28 mouse cellular contexts compared by ENCODE assay signal in the genomic region with DNA sequence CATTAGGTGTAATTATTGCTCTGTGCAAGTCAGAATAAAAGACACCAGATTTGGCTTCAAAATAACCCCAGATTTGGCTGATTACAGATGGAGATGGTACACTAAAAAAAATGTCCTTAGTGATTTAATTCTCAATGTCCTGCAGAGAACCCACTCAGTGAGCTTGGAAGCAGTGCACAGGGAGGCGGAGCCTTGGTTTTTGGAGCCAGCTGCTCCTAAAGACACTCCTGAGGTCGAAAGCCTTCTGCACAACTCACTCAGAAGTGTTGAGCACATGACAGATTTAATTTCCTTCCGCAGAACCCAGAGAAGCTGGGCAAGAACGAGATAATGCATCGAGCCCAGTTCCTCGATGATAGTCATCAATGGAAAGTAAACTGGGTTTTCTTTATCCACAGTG.
DNase-seq lines count a peak whose midpoint lies in the region; ATAC-seq and TF ChIP-seq lines count a peak whose summit lies in the region.
"Had no signal": no experiment of that assay in that cellular context is flagged by ENCODE, and none has a peak within 500 bp of the region (broad histone marks: within the 10 kb centered on the region; RNA-seq: fewer than 3 reads in every experiment).

No protein-coding gene starts in this region.

- TF ChIP-seq CTCF in heart, adult 2 months (IDR thresholded peaks at IDR 0.05), result no peak

- peaks cover 3% of the 10 kb centered on the region for H3K4me1 ChIP-seq in heart, adult 2 months (ENCODE audit: control insufficient read depth, insufficient read depth, low read length)
- peaks cover 40% of the 10 kb centered on the region for H3K4me1 ChIP-seq in embryonic facial prominence, embryonic 10.5 days
- H3K4me1 ChIP-seq in embryonic facial prominence, embryonic 15.5 days, result peaks cover 16% of the 10 kb centered on the region
- peaks cover 32% of the 10 kb centered on the region for H3K4me1 ChIP-seq in limb, embryonic 13.5 days
- H3K4me1 ChIP-seq: hindbrain, embryonic 13.5 days; liver, embryonic 15.5 days; midbrain, embryonic 12.5 days; neural tube, embryonic 13.5 days had no signal

- peak; percentile 71 for DNase-seq in heart, adult 11 months
- DNase-seq in heart, adult 2 months, result no peak
- no peak for DNase-seq in embryonic facial prominence, embryonic 10.5 days (ENCODE audit: low spot score)
- DNase-seq in cerebellum, adult 11 months, result no peak
- no peak for DNase-seq in layer of hippocampus, postnatal 25 days (ENCODE audit: extremely low spot score in 1 of 2, low spot score in 1 of 2)
- DNase-seq: adrenal gland, postnatal 14 days; cerebellum, adult 11-12 months; cerebellum, adult 9-11 months; heart, adult 18-20 months; heart, postnatal 4 days; kidney, adult 8-10 months; kidney, postnatal 4 days; layer of hippocampus, adult 9-11 months; spleen, adult 18-20 months; thymus, postnatal 14 days had no signal

- H3K4me3 ChIP-seq in heart, adult 2 months, result no peak overlapping the region
- no peak overlapping the region for H3K4me3 ChIP-seq in embryonic facial prominence, embryonic 10.5 days
- no peak overlapping the region for H3K4me3 ChIP-seq in embryonic facial prominence, embryonic 15.5 days (replicated peaks)
- H3K4me3 ChIP-seq in limb, embryonic 13.5 days, result no peak overlapping the region
- H3K4me3 ChIP-seq: erythroblast, embryonic 14.5 days; heart, embryonic 12.5 days; hindbrain, embryonic 13.5 days; liver, embryonic 15.5 days; midbrain, embryonic 12.5 days; neural tube, embryonic 13.5 days had no signal

- H3K79me2 ChIP-seq in heart, adult 2 months (replicated peaks; ENCODE audit: control insufficient read depth, insufficient read depth, low read length), result peaks cover 2% of the 10 kb centered on the region

- no peaks in the 10 kb centered on the region for H3K27me3 ChIP-seq in heart, adult 2 months (ENCODE audit: control insufficient read depth, insufficient read depth, low read length)
- no peaks in the 10 kb centered on the region for H3K27me3 ChIP-seq in embryonic facial prominence, embryonic 10.5 days (replicated peaks; ENCODE audit: low read depth, poor library complexity, severe bottlenecking)
- H3K27me3 ChIP-seq in embryonic facial prominence, embryonic 15.5 days, result no peaks in the 10 kb centered on the region
- H3K27me3 ChIP-seq in limb, embryonic 13.5 days, result no peaks in the 10 kb centered on the region
- H3K27me3 ChIP-seq: heart, embryonic 12.5 days; hindbrain, embryonic 13.5 days; liver, embryonic 15.5 days; midbrain, embryonic 12.5 days; neural tube, embryonic 13.5 days had no signal

- H3K9me3 ChIP-seq in embryonic facial prominence, embryonic 10.5 days, result no peaks in the 10 kb centered on the region
- no peaks in the 10 kb centered on the region for H3K9me3 ChIP-seq in embryonic facial prominence, embryonic 15.5 days (replicated peaks)
- peaks cover 5% of the 10 kb centered on the region; the same call in 1 of the 2 replicates for H3K9me3 ChIP-seq in limb, embryonic 13.5 days
- H3K9me3 ChIP-seq: hindbrain, embryonic 13.5 days; liver, embryonic 15.5 days; neural tube, embryonic 13.5 days had no signal

- no peak overlapping the region for H3K4me2 ChIP-seq in embryonic facial prominence, embryonic 15.5 days (replicated peaks)
- no peak overlapping the region for H3K4me2 ChIP-seq in limb, embryonic 13.5 days (replicated peaks)
- H3K4me2 ChIP-seq: heart, embryonic 12.5 days; hindbrain, embryonic 13.5 days; liver, embryonic 15.5 days; midbrain, embryonic 12.5 days; neural tube, embryonic 13.5 days had no signal

- no peak for ATAC-seq in embryonic facial prominence, embryonic 15.5 days (ENCODE audit: insufficient number of reproducible peaks, low FRiP score, low TSS enrichment, low read depth)
- ATAC-seq in limb, embryonic 13.5 days (ENCODE audit: low FRiP score, low read depth), result peak; percentile 57; the same call in 1 of the 2 replicates
- no peak for ATAC-seq in erythroblast, adult 5-6 weeks (replicated peaks; ENCODE audit: low FRiP score, poor library complexity, severe bottlenecking)
- ATAC-seq: forebrain, embryonic 16.5 days; intestine, embryonic 16.5 days; lung, postnatal 0 days had no signal

- intact Hi-C loops in heart, adult 2 months (cut with DNase I), result no loop called here

- no peak overlapping the region for H3K27ac ChIP-seq in heart, adult 2 months
- H3K27ac ChIP-seq in embryonic facial prominence, embryonic 10.5 days (replicated peaks), result peak overlapping the region; percentile 51; the same call in 1 of the 2 replicates
- H3K27ac ChIP-seq in embryonic facial prominence, embryonic 15.5 days (replicated peaks), result peak overlapping the region; percentile 0; the same call in 1 of the 2 replicates
- peak overlapping the region; percentile 34; the same call in 1 of the 2 replicates for H3K27ac ChIP-seq in limb, embryonic 13.5 days
- H3K27ac ChIP-seq: hindbrain, embryonic 13.5 days; kidney, postnatal 0 days; liver, embryonic 15.5 days; midbrain, embryonic 12.5 days; neural tube, embryonic 13.5 days had no signal

- no peak for TF ChIP-seq POLR2A in heart, adult 2 months (IDR thresholded peaks at IDR 0.05; ENCODE audit: insufficient read depth, low read depth, low read length)

- TF ChIP-seq EP300 in heart, adult 2 months (IDR thresholded peaks at IDR 0.05; ENCODE audit: insufficient read depth, low read depth, low read length), result no peak

- no peak overlapping the region for H3K9ac ChIP-seq in heart, adult 2 months (ENCODE audit: low read depth, low read length)
- no peak overlapping the region for H3K9ac ChIP-seq in embryonic facial prominence, embryonic 15.5 days
- no peak overlapping the region for H3K9ac ChIP-seq in limb, embryonic 13.5 days
- H3K9ac ChIP-seq: heart, embryonic 12.5 days; hindbrain, embryonic 13.5 days; liver, embryonic 15.5 days; midbrain, embryonic 12.5 days; neural tube, embryonic 13.5 days had no signal

- peaks cover 14% of the 10 kb centered on the region for H3K36me3 ChIP-seq in heart, adult 2 months (ENCODE audit: control insufficient read depth, insufficient read depth, low read length)
- no peaks in the 10 kb centered on the region for H3K36me3 ChIP-seq in embryonic facial prominence, embryonic 10.5 days (replicated peaks)
- no peaks in the 10 kb centered on the region for H3K36me3 ChIP-seq in embryonic facial prominence, embryonic 15.5 days
- 0 out of 2 replicates have a peak, but pooled peaks cover 7% of the 10 kb centered on the region for H3K36me3 ChIP-seq in limb, embryonic 13.5 days
- H3K36me3 ChIP-seq: heart, embryonic 12.5 days; hindbrain, embryonic 13.5 days; liver, embryonic 15.5 days; midbrain, embryonic 12.5 days; neural tube, embryonic 13.5 days had no signal

- 56% methylated on average over 6 of the region's 6 CpGs for WGBS in heart, adult 2 months
- 67% methylated on average over 6 of the region's 6 CpGs for WGBS in embryonic facial prominence, embryonic 10.5 days
- 48% methylated on average over 6 of the region's 6 CpGs for WGBS in embryonic facial prominence, embryonic 15.5 days
- WGBS in limb, embryonic 13.5 days, result 37% methylated on average over 6 of the region's 6 CpGs
